Mouse (Mus musculus): ENCODE results near the gene Plac1.

Plac1 gene

DNA sequence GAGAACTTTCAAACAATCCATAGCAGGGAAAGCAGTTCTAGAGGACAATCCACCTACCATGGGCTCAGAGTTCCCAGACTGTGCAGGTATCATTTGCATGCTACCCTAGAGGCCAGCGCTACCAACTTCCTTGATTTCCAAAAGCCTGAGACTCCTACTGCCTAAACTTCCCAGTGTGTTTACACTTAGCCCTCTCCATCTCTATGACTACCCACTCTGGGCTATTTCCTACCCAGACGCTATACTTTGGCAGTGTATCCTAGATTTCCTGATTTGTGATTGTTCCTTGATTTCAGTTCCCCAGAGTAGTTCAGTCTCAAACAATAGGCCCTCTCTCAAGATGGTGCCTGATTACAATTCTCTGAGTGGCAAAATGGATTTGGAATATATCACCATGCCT lies 132.8 kb downstream of the Plac1 start:
- no peak for DNase-seq (ENCODE audit: low spot score)

DNA sequence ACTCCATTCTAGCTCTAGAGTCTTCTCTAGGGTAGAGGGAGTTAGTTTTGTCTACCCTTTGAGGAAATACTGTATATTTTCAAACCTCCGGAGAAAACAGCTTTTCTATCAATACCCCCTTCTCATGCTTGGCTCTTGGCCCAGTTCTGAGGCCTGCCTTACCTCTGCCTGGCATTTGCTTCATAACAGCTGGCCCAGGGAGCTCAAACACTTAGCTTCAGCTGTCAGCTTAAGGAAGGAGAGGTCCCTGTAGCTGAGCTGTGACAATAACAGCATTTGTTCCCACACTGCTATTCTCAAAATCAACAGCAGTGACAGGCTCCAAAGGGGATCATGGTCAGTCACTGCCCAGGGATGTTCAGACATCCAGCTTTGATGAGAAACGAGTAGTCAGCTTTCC lies 138.7 kb downstream of the Plac1 start:
- DNase-seq (ENCODE audit: low spot score): no peak

DNA sequence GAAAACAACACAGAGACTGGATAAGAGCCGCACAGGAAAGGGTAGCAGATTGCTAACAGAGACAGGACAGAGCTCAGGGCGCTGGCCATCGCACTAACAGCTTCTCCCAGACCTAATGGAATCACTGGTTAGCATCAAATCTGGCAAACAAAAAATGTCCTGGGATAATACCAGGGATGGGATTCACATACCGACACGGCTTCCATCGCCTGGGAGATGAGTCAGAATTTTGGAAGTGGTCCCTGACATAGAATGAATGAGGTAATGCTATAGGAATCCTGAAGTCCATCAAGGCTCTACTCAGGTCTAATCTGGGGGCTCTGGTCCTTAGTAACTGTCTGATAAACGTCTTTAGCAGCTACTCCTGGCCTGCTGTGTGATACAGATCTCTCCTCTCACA lies 140.0 kb downstream of the Plac1 start:
- no peak for DNase-seq (ENCODE audit: low spot score)

DNA sequence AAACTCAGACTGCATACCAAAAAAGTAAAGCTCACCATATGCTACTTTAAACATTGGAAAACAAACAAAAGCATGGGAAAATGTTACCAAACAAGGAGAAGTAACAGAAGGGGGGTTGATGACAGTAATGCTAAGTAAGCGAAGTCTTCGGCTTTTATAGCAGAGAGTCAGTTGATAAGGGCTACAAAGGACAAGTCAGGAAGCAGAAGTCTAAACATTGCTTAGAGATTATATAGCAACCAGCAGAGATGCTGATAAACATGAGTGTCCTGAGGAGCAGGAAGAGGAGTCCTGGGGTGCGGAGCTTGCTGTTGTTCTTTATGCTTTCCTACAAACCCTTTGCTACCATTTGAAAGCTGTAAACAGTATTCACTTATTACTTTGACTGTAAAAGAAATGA lies 140.6 kb downstream of the Plac1 start:
- no peak for DNase-seq (ENCODE audit: low spot score)

DNA sequence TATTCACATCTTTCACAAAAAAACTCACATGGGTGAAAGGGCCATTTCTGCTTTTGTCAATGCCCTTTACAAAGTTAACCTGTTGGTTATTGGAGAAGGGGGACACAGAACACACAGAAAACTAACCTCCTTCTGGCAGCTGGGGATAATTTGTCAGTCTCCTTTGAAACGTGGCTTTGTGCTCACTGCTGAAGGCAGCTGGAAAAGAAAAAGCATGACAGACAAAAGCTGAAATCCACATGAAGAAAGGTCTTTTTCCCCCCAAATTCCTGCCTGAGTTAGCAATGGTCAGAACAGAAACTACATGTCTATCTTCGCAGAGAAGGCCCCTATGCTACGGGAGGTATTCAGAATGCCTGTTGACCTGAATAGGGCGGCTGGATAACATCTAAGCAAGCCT lies 141.6 kb downstream of the Plac1 start:
- no peak for DNase-seq (ENCODE audit: low spot score)

DNA sequence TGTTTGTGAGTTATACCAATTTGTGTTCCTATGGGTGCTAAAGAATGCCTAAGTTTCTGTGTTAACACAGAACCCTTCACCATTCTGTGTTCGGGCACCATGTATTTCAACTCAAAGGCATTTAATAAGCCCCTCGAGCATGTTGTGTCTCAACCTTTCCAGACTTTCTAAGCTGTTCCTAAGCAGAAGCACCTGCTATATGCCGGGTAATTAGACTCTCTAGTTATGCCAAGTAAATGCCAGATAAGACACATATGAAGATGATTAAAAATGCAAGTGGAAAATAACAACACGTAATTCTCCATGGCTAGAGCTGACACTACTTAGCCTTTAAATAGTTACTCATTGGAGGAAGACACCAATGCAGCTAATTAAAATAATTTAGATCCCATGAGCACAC lies 142.1 kb downstream of the Plac1 start:
- DNase-seq (ENCODE audit: low spot score): no peak

DNA sequence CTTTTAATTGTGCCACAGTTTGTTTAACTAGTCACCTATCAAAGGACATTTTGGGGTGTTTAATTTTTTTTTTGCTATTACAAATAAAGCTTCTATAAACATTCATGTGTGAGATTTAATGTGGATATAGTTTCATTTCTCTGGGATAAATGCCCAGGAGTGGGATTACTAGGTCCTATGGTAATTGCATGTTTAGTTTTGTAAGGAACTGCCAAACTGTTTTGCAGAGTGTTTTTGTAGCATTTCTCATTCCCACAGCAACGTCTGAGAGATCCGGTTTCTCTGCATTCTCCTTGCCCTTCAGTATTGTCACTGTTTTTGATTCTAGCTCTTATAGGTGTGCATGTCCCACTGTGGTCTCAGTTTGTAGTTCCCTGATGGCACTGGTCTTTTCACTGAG lies 146.5 kb downstream of the Plac1 start:
- no peak for DNase-seq (ENCODE audit: low spot score)

DNA sequence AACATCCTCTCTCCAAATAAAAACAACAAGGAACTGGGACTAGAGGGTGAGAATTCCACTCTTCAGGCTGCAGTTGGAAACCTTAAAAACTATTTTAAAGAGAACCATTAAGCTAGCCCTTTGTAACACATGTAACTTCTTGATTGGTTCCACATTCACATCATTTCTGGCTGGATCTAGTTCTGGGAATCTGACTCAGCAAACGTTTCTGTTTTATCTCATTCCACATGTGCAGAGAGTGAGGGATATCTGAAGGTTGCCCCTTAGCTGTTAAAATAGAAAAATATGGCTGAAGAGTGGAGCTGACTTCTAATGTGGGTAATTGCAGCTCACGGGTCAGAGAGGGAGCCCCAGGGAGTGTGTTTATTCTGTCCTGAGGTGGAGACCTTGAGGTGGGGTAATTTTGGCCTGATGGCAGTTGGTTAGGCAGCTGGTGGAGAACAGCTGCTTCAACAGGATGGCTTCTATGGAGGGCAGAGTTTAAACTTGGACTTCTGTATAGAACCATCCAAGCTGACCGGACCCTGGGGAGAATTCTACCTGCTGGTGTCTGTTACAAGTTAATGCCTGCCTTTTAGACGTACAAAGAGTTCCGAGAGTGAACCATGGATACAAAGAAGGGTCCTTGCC lies 151.1 kb downstream of the Plac1 start:
- DNase-seq (ENCODE audit: low spot score): no peak

DNA sequence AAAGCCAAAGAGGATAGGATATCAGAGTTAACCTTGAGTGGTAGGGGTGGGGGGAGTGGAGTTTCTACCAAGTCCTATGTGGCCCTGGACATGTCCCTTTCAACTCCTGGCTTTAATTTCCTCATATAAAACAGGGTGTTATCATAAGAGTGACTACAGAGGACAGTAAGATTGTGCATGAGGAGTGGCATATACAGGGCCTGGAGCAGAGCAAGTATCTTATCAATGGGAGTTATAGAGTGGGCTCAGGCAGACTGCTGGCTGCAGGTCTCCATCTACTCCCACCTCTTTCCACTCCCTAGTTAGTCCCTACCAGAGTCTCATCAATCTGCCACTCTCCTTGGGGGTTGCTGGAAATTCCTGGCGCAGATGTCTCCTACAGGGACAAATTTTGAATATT lies 152.7 kb downstream of the Plac1 start:
- DNase-seq (ENCODE audit: low spot score): no peak

DNA sequence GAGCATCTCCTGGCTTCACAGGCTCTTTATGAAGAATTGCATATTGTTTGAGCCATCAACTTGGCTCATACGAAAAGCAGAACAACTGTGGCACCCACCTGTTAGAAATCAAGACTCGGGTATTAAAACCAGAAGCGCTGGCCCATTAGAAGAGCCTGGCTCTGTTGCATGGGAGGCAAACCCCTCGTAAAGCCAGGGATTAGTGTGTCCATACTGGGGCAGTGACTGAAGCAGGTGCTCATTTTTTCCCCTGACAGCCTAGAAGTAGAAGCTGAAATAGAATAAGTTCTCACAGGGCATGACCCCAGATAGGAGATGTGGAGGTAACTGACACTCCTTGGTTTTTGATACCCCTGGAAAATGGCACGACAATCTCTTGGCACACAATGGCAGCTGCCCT lies 154.4 kb downstream of the Plac1 start:
- no peak for DNase-seq (ENCODE audit: low spot score)

DNA sequence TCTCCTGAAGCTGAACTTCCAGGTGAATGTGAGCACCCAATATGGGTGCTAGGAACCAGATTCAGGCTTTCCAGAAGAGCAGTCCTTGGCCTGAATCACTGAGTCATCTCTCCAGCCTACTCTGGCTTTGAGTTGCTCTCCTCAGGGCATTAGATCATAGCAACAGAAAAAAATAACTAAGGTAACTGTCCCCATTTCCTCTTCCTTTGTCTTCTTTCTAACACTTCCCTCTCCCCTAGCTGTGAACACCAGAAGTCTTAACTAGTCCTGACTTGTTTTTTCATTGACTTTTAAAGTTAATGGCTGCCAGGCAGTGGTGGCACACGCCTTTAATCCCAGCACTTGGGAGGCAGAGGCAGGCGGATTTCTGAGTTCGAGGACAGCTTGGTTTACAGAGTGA lies 175.5 kb downstream of the Plac1 start:
- DNase-seq (ENCODE audit: low spot score): no peak

DNA sequence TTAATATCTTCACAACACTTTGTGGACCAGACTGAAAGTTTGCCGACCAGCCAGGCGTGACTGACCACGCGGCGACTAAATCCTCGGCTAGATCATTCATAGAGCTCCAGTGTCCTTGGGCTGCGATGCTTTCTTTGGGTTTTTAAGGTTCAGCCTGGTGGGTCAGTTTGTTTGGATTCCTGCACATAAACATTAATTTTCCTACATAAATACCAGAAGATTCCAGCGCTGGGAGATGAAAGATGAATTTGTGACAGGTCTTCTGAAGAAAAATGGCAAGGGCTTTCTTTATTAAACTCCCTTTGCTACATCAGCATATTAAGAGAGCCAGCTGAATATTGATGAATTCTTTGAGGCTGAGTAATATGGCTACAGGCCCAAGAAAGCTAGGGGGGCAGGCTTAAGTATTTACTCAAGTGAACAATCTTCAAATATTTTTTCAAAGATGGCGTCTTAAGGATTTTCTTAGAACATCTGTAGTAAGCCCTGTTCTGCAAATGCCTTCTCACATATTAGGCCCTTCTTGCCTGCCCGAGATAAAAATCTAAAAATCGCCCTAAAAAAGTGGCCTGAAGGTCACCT lies 180.4 kb downstream of the Plac1 start:
- DNase-seq (ENCODE audit: low spot score): no peak

DNA sequence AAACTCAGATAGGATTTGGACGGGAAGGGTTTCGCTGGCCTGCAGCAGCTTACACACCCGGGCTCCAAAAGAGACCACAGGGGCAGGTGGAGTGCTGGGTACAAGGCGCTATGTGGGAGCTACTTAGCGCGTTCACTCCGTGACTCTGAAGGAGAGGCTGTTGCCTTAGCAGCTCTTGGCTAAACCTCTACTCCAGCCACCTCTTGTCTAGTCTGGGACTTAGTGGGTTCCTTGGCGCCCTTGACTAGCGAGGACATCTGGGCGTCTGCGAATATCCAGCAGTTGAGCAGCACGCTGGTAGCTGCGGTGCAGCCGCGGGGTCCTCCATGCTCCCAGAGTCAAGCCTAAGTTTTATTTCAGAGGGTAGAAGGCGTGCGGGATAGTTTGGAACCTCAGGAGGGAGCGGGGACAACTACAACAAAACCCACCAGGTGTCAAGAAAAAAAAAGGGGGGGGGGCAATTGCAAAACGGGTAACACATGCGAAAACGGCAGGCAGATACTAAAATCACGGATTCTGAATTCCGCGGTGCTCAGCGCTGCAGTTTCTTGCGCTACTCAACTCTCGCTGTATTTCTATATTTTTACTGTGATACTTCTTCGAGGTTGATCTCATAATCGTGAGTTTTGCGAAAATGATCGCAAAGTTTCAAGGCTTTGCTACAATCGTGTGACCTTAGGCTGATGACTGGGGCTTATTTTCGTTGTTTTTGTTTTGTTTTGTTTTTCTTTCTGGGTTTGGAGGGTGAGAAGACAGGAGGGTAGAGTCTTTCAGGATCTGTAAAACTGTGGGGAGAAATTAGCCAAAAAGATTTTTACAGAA lies 181.2 kb downstream of the Plac1 start:
- no peak for DNase-seq (ENCODE audit: low spot score)

DNA sequence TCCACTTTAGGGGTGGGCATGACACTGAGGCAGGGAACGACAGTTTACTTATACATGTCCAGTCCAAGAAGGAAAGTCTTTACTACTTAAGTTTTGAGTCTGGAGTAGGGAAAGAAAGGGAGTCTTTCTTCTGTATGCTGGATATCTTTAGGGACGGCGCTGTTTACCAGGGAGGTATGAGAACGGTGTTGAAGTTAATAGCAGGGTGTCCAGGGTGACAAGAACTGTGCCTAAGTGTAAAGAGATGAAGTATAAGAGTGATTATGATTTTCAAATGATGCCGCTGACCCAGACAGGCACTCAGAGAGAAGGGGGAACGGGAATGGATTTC lies 182.2 kb downstream of the Plac1 start:
- DNase-seq (ENCODE audit: low spot score): no peak

DNA sequence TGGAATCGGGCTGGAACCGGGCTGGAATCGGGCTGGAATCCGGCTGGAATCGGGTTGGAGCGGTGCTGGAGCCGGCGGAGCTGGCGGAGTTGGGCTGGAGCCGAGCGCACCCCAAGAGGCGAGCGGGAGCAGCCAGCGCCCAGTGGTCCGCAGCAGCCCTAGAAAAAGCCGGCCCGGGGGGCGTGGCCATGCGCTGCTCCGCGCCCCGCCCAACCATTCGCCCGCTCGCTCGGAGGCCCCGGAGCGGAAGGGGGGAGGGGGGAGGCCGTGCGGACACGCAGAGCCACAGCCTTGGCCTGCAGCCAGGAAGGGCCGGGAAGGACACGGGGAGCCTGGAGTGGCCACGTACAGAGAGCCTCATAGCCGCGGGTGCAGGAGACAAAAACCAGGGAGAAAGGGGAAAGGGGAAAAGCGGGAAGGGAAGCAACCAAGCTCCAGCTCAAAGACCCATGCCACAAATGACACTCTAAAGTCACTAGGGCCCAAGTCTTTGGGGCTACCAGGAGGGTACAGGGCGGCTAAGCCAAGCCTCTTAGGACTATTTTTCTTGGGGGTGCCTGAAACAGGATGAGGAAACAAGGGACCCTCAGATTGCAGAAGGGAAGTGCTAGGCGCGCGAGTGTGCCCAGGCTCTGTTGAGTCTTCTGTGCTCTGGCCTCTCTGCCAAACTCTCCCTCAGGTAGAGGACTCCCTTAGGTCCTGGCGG lies 182.7 kb downstream of the Plac1 start:
- DNase-seq (ENCODE audit: low spot score): peak; percentile 92

DNA sequence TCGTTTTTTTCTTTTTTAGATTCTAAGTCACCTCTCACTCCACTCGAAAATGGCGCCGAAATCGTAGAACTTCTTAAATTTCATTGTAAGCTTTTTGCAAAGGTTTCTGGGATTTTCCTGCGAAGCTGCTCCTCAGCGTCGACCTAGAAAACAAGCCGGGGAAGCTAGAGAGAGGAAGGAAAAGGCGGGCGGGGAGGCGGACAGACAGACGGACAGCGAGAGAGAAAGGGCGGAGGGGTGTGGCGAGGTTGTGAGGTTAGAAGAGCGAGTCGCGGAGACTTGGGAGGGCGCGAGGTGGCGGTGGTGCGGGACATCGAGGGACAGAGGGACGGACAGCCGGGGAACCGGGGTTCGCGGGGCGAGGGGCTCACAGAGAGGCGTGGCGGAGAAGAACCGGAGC lies 183.3 kb downstream of the Plac1 start:
- DNase-seq (ENCODE audit: low spot score): no peak

DNA sequence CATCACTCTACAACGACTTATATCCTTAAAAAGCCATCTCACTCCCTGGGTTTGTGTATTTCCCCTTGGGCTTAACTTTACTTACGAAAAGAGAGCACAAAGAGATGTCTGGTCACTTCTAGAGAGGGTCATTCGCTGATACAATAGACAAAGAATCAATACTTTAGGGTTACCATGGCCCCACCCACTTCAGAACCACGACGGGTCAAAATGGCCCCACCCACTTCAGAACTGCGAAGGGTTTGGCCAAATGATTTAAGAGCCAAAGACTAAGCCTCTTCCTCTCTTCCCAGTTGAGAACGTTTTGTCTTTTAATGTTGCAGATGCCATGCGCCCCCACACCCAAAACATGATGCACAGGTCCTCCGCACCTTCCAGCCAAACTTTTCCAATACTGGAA lies 184.1 kb downstream of the Plac1 start:
- no peak for DNase-seq (ENCODE audit: low spot score)

DNA sequence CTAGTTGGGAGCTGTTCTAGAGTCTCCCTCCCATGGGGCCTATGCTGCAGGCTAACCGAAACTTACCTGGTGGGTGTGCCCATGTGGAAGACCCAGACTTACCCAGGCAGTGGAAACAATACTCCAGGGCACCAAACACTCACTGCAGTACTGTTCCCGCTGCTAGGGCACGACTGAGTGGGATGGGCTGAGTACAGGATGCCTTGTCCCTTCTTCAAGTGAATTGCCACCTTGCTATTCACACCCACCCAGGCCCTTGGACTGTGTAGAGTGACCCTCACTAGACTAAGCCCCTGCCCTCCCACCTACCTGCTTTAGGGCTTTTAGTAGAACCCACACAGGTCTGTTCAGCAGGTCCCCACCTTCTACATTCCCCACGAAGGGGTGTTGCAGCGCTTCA lies 186.0 kb downstream of the Plac1 start:
- DNase-seq (ENCODE audit: low spot score): no peak

DNA sequence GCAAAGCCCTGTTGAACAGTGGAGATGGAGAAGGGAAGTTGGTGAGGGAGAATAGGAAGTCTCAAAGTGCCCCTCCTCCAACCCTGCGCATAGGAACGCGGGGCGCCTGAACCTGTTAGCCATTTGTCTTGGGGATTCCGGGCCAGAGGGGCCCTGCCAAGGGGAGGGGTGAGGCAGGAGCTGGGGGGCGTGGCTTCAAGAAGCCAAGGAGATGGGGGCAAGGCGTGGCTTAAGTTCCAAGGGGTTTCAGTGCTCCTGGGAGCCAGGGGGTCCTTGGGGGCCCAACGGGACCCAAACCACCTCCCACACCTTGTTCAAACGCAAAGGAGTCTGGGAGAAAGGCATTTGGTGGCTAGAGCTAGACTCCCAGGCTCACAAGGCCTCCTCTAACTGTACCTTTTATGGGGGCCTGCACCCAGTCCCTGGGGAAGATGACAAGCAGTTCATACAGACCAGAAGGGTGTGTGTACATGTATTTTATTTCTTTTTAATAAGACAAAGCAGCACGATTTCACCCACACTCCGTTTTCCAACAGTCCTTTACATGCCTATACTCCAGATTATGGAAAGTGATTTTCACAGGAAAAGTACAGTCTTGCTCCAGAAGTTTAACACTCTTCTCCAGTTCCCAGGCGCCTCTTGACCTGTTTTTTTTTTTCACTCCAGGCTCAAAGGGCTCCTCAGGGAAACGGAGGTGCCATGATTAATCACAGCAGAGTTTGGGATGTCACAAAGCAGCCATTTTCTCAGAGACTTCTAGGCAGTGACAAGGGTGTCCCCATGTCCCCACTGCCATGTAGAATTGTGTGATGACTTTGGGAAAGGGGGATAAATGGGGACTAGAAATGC lies 187.0 kb downstream of the Plac1 start:
- peak; percentile 73 for DNase-seq (ENCODE audit: low spot score)

DNA sequence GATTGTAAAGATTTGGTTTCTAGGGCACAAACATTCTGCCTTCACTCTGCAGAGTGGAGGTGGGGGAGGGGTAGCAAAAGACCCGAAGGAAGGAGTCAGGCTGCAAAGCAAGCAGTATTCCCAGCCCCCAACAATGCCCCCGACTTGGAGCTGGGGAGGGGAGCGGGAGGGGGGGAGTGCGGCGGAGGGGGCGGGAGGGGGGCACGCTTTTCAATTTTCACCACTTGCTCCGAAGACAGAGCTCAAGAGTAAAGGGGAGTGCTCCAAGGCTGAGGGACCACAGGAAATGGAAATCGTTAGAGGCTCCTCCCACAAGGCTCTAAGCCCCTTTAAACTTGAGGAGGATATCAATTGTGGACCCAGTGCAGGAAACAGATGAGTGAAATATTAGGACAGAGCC lies 189.6 kb downstream of the Plac1 start:
- no peak for DNase-seq (ENCODE audit: low spot score)

DNA sequence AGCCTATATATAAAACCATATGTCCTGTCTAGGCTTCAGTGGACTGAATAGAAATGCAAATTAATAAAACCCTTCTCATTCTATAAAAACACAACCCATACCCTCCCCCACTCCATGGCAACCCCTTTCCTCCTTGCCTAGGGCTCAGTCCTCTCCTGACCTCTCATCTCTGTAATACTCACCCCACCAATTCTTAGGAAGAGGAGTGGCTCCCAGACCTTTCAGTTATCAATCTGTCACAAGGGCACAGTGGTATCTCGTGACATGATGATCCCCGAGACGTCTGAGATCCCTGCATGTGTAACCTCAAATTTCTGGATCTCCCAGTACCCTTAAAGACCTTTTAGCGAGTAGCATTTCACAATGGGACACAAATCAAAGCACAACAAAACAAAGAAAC lies 190.7 kb downstream of the Plac1 start:
- DNase-seq (ENCODE audit: low spot score): no peak

DNA sequence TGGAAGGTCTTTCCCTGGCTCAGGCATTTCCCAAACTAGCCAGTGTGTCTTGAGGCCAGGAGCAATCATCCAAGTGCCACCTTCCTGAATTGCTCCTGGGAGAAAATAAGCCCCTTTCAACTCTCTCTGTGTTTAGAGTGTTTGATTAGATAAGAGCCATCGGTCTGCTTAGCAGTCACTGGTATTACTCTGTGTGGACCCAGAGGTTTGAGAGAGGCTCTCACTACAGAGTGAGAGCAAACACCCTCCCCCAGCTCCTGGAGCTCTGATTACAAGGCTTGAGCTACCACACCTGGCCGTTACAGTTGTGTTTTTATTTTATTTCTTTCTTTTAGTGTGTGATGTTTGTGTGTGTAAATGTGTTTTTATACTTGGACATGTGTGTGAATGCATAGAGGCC lies 193.0 kb downstream of the Plac1 start:
- DNase-seq (ENCODE audit: low spot score): no peak
